Mouse (Mus musculus) cerebellum, postnatal 14 days (tissue): ENCODE results near the gene Olfr1499.
A peak's percentile ranks its signal among the peaks of the same experiment; 100 is the strongest.
"Not testable (repeated sequence)": the region's sequence is repeated elsewhere in the genome, so short reads cannot be mapped to it uniquely, and the experiment has no call there.

Source experiments
- DNase-seq, 2 experiments: peaks; one replicate each; pipeline ENCODE4 v3.0.0; 2021; ENCODE audit warnings: mixed read lengths in 2 of 2

Olfr1499 gene

GRCm38 (mm10) chr19:13819347-13819746 is at the start of gene Olfr1499:
Olfr1499 (minus strand) TSS chr19:13819447.
- DNase-seq, result no peak

GRCm38 (mm10) chr19:13861495-13861894 is 42.2 kb upstream of the Olfr1499 start, which contains the start of gene Olfr1502:
Olfr1502 (plus strand) TSS chr19:13861795.
- DNase-seq, result no peak

- not testable (repeated sequence) for DNase-seq
Measured at GRCm38 (mm10) chr19:13850592-13850991, 31.3 kb upstream of the Olfr1499 start, which contains the start of gene Olfr1501. Olfr1501 (minus strand) TSS chr19:13850692.

- DNase-seq, result no peak
Measured at GRCm38 (mm10) chr19:13830388-13830787, 11.1 kb upstream of the Olfr1499 start, which contains the start of gene Olfr1500. Olfr1500 (minus strand) TSS chr19:13830488.

- no peak for DNase-seq
Measured at GRCm38 (mm10) chr19:13828447-13828846, 9.2 kb upstream of the Olfr1499 start.

GRCm38 (mm10) chr19:13820847-13821246 is 1.6 kb upstream of the Olfr1499 start:
- no peak for DNase-seq

GRCm38 (mm10) chr19:13818827-13819226 is 420 bp downstream of the Olfr1499 start:
- peak; percentile 28 to 34 for DNase-seq

GRCm38 (mm10) chr19:13812823-13813222 is 6.4 kb downstream of the Olfr1499 start:
- DNase-seq, result peak in 1 of 2 experiments; percentile 5

GRCm38 (mm10) chr19:13805486-13805885 is 13.8 kb downstream of the Olfr1499 start:
- not testable (repeated sequence) for DNase-seq

- DNase-seq, result no peak
Measured at GRCm38 (mm10) chr19:13798102-13798501, 21.1 kb downstream of the Olfr1499 start, which contains the start of gene Olfr1497. Olfr1497 (minus strand) TSS chr19:13798202.

- DNase-seq, result no peak
Measured at GRCm38 (mm10) chr19:13777578-13777977, 41.7 kb downstream of the Olfr1499 start, which contains the start of gene Olfr1496. Olfr1496 (plus strand) TSS chr19:13777878.

GRCm38 (mm10) chr19:13768565-13769276 is 50.5 kb downstream of the Olfr1499 start:
- DNase-seq, result peak; percentile 42 to 67

GRCm38 (mm10) chr19:13764306-13764705 is 54.9 kb downstream of the Olfr1499 start, which contains the start of gene Olfr1495:
Olfr1495 (plus strand) TSS chr19:13764606.
- DNase-seq, result no peak
